Mouse (Mus musculus): ENCODE data around the gene Trim30a.
"Not testable (repeated sequence)": the region's sequence is repeated elsewhere in the genome, so short reads cannot be mapped to it uniquely, and the experiment has no call there.

The Trim30a gene

DNA sequence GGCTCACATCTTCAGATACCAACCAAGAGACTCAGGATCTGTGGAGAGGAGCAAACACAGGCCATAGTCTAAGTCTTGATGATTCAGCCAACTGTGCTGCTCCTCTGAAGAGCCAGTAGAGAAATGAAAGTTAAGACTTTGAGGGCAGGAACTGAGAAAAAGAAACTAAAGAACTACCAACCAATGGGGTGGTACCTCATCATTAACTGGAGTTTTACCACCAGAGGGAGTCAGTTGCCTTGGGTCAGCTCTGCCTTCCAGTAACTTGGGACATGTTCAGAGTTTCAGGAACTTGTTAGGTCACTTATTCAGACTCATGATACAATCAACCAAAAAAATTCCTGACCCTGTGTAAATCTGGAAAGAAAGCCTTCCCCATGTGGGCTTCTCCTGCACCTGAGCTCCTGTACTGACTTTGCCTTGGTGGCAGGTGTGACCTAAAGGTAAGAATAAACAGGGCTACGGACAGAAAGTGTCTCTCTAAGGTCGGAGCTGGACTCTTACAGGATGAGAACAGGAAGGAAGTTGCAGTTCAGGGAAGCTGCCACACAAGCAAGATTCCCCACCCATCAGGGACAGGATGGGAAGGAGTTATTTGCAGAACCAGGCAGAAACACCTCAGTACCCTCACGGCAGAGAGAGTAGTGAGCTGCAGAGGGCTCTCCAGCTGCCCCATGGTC, at the start of gene Trim30a:
TSS of gene Trim30a (minus strand) at position 129 of the 680 bp plus-strand sequence.
- peak; percentile 34 for DNase-seq

DNA sequence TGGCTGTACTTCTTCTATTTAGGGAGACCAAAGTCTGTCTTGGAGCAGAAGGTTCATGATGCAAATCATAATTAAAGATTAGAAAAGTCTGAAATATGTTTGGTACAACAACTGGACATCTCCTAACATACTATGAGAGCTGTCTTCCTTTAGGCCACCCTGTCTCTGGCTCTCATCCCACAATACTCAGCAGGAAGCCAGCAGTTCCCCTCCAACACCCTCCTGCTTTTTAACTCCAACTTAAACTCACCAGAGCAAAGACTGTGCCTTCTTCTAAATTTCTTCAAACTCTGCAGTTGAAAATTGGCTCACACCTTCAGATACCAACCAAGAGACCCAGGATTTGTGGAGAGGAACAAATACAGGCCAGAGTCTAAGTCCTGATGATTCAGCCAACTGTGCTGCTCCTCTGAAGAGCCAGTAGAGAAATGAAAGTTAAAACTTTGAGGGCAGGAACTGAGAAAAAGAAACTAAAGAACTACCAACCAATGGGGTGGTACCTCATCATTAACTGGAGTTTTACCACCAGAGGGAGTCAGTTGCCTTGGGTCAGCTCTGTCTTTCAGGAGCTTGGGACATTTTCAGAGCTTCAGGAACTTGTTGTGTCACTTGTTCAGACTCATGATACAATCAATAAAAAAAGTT, 42.5 kb upstream of the Trim30a start, which contains the start of gene Trim30d:
TSS of gene Trim30d (minus strand) at position 429 of the 645 bp plus-strand sequence.
- DNase-seq, result not testable (repeated sequence)

DNA sequence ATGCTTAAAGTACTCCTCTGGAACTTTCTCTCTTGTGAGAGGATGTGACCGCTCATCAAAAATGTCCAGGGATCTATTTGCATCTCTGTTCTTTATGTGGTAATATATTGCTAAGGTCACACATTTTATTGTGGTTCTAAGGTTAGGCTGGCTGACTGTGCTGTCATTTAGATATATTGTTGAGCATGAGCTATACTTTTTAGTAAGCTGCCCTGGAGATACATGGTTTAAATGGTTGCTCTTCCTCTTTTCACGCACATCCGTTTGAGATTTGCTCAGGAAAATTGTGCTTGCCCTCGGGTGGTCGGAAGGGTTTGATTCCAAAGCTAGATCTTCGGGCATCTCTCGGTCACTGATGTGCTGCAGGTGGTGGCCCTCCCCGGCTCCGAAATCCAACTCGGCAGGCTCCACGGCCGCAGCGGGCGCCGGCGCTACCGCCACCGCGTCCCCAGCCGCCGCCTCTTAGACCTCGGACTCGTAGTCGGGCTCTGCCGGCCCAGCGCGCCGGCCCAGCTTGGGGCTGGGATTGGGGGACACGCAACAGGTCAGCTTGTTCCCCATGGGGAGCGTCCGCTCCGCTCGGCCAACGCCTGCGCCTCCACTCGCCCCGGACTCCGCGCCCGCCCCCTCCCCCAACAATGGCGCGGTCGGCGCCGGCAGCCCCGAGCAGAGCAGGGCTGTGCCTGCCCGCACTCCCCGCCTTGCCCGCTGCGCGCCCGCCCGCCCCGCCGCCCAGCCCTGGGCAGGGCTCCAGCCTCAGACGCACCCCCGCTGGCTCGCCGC, 36.8 kb upstream of the Trim30a start:
- no peak for DNase-seq

DNA sequence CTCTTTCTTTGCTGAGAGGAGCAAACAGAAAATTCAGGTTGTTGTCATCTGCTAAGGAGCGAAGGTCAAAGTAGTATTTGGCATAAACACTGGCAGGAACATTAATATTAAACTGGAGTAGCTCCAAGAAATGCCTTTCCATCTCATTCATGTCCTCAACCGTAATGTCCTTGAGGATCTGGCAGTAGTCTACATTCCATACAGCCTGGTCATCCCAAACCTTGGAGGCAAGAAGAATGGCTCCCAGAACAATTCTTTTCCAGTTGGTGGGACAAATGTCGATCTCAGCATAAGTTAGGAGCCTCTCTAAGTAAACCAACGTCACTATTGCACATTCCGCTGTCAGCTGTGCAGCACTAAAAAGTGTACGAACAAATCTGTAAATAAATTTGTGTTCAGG, 36.2 kb upstream of the Trim30a start:
- DNase-seq, result not testable (repeated sequence)

DNA sequence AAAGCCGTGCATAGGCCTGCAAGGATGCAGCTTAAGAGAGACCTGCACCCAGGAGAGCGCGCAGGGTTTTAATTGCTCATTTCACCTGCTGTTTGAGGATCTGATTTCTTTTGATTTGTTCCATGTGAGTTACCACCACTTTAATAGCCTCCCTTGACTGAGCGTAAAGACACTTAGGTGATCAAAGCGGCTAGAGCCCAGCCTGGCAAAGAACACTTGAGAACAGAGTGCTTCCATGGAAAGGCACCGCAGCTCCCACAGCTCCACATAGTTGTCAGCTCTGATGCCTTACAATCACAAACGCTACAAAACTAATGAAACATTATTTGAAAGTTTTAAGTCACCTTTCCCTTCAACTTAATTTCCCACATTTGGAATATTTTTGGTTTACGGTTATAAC, 34.5 kb upstream of the Trim30a start:
- not testable (repeated sequence) for DNase-seq

DNA sequence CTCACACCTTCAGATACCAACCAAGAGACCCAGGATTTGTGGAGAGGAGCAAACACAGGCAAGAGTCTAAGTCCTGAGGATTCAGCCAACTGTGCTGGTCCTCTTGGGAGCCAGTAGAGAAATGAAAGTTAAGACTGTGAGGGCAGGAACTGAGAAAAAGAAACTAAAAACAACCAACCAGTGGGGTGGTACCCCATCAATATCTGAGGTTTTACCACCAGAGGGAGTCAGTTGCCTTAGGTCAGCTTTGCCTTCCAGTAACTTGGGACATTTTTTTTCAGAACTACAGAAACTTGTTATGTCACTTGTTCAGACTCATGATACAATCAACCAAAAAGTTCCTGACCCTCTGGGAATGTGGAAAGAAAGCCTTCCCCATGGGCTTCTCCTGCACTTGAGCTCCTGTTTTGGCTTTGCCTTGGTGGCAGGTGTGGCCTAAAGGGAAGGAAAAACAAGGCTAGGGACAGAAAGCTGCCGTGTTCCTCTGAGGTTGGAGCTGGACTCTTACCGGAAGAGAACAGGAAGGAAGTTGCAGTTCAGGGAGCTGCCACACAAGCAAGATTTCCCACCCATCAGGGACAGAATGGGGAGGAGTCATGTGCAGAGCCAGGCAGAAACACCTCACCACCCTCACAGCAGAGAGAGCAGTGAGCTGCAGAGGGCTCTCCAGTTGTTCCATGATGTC, 18.9 kb downstream of the Trim30a start:
- peak; percentile 33 for DNase-seq

DNA sequence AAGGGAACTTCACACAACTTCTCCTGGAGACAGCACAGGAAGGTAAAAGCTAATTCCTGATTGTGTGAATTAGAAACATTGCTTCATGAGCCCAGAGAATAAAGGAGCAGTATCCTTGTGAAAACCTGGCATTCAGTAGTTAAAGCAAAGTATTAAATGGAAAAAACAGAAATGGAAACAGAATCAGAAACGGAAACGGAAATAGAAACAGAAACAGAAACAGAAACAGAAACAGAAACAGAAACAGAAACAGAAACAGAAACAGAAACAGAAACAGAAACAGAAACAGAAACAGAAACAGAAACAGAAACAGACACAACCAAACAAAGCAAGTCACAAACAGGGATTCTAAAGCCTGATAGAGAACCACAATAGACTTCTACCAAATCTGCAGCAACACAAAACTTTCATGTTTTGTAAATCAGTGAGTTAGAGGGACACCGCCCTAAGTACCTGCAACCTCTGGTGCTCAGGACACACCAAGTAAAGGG, 60.5 kb downstream of the Trim30a start:
- no peak for DNase-seq

DNA sequence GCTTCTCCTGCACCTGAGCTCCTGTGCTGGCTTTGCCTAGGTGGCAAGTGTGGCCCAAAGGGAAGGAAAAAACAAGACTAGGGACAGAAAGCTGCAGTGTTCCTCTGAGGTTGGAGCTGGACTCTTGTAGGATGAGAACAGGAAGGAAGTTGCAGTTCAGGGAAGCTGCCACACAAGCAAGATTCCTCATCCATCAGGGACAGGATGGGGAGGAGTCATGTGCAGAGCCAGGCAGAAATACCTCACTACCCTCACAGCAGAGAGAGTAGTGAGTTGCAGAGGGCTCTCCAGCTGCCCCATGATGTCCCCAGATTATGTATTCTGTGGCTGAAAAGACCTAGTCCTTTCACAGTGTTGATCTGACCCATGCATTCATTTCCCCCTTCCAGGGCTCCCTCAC, 63.9 kb downstream of the Trim30a start:
- no peak for DNase-seq

DNA sequence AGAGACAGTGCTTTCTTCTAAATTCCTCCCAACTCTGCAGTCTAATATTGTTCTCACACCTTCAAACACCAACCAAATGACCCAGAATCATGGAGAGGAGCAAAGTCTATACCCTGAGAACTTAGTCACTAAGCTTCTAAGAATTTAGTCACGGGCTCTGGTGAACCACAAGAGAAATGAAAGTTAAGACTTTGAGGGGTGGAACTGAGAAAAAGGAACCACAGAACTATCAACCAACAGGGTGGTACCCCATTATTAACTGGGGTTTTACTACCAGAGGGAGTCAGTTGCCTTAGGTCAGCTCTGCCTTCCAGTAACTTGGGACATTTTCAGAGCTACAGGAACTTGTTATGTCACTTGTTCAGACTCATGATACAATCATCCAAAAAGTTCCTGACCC, 64.3 kb downstream of the Trim30a start, which contains the start of gene Trim30c:
TSS of gene Trim30c (minus strand) at position 140 of the 400 bp plus-strand sequence.
- no peak for DNase-seq

DNA sequence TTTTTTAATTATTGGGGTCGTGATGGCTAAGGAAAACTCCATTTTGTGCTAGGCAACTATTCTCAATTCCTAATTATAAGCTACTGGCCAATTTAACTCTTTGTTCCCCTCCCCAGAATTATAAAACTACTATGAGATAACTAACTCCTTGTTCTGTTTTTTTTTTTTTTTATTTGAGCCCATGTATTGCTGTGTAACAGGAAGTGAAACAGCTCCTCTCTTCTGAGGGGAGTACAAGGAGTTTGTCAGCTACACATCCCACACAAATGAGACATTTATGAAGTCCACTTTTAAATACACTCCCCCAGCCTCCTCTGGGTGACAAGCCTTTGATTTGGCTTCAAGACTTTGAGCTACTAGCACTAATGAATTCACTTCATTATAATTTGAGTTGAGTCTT, 66.5 kb downstream of the Trim30a start:
- no peak for DNase-seq

DNA sequence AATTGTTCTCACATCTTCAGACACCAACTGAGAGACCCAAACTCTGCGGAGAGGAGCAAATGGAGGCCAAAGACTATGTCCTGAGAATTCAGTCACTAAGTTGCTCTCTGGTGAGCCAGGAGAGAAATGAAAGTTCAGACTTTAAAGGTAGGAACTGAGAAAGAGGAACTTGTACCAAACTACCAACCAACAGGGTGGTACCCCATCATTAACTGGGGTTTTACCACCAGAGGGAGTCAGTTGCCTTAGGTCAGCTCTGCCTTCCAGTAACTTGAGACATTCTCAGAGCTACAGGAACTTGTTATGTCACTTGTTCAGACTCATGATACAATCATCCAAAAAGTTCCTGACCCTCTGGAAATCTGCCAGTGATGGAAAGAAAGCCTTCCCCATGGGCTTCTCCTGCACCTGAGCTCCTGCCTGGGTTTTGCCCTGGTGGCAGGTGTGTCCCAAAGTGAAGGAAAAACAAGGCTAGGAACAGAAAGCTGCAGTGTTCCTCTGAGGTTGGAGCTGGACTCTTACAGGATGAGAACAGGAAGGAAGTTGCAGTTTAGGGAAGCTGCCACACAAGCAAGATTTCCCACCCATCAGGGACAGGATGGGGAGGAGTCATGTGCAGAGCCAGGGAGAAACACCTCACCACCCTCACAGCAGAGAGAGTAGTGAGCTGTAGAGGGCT, 95.1 kb downstream of the Trim30a start, which contains the start of gene Trim30b:
TSS of gene Trim30b (minus strand) at position 149 of the 679 bp plus-strand sequence.
- DNase-seq, result peak; percentile 19

DNA sequence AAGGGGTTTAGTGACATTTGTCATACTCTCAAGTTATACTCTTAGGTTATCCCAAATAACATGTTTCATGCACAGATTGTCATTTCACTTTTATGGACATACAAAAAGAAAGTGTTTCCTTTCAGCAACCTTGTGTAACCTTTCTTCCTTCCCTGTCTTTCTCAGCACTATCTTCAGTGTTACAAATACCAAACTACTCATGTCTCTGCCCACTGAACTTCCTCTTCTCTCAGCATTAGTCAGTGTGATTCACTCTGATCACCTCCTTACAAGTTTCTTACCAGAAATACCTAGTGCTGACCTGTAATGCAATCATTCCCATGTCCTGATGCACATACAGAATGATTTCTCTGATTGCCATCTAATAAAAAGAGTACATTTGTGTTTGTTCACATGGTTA, 98.7 kb downstream of the Trim30a start:
- DNase-seq, result no peak
